Mouse (Mus musculus): ENCODE measurements around the gene Rsf1. TPM values are rescaled to one million over a fixed set of nuclear protein-coding genes. Genes with fewer than 3 reads are reported as not detected.
A peak's percentile ranks its signal among the peaks of the same experiment; 100 is the strongest.

Gene Rsf1
- polyA plus RNA-seq (2014; fragmentation: Nextera tagmentation; extraction: Ambion mirVana), result 13.3 and 16.2 TPM in 2 replicates

DNA sequence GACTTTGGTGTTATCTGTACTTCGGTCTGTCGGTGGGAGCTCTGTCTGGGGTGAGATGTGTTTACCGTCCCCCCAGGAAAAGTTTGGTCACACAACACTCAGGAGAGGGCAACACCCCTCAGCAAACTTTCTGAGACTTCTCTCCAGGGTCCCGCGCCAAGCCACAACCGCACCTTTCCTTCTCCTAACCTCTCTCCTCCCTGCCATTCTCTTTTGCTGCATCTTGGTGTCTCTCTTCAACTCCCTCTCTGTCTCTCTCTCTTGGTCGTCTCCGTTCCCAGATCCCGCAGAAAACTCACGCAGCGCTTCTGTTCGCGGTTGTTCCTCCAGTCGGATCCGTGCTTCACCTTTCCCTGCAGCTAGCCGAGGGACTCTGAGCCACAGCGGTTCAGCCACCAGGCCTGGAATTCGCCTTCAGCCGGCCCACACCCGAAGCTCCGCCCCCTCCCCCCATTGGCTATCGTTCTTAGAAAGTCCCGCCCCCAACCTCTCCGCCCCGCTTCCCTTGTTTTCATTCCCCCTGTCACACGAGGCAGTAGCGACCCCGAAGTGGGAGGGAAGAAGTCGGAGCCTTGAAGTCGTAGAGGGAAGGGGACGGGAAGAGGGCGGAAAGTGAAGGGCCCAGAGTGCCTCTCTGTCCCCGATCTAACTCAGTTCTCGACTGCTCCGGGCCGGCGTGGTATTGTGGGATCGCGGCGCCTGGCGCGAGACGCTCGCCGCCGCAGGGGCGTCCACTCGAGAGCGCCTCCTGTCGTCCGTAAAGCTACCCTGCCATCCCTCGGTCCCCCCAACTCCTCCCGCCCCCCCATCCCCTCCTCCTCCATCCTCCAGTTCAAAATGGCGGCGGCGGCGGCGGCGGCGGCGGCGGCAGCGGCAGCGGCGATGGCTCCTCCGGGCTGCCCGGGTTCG lies at the start of gene Rsf1, which contains the start of gene Aamdc:
Rsf1 (plus strand) TSS at position 823 of the 909 bp plus-strand sequence.
Aamdc (minus strand) TSS at position 431 of the 909 bp plus-strand sequence.
- WGBS (ENCODE audit: insufficient replicate concordance), result 1% methylated on average over 54 of the region's 68 CpGs
- Histone ChIP-seq H3K4me2 (peak within 1 kb of the TSS; percentile 90), H3K9me3 (replicated peaks; ENCODE audit: control insufficient read depth, low read length) (no peaks in the 10 kb centered on the region), H3K4me3 (ENCODE audit: low read depth, low read length) (peak within 1 kb of the TSS; percentile 100), H3K27me3 (ENCODE audit: control insufficient read depth, insufficient read depth, low read length) (no peaks in the 10 kb centered on the region), H3K4me1 (ENCODE audit: control insufficient read depth, insufficient read depth, low read length) (peaks cover 9% of the 10 kb centered on the region; the same call in 1 of the 2 replicates), H3K9ac (ENCODE audit: low read depth, low read length) (peak within 1 kb of the TSS; percentile 100), H3K36me3 (ENCODE audit: control insufficient read depth, insufficient read depth, low read length) (no peaks in the 10 kb centered on the region), H3K27ac (ENCODE audit: low read depth, low read length) (peak within 1 kb of the TSS; percentile 94)
- ATAC-seq (replicated peaks; ENCODE audit: insufficient number of reproducible peaks, low FRiP score, low TSS enrichment), result peak; percentile 90

DNA sequence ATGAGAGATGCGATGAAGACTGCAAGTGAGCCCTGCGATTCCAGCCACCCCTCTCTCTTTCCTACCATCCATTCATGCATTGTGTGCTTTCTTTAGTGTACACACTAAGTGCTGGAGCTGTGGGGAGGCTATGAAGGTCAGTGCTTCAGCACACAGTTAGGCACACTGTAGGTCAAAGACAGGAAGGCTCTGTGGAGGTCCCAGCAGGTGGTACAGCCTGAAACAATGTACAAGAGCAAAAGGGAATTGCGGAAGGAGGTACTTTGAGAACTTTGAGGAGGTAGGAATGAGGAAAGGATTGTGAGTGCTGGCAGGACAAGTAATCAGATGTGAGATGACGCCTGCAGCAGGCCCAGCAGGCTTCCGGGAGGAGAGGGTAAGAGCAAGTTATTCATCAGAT lies 44.2 kb upstream of the Rsf1 start:
- ATAC-seq (replicated peaks; ENCODE audit: insufficient number of reproducible peaks, low FRiP score, low TSS enrichment), result no peak
- Histone ChIP-seq H3K27ac (ENCODE audit: low read depth, low read length) (no peak overlapping the region), H3K4me3 (ENCODE audit: low read depth, low read length) (no peak overlapping the region), H3K9me3 (replicated peaks; ENCODE audit: control insufficient read depth, low read length) (no peaks in the 10 kb centered on the region), H3K36me3 (ENCODE audit: control insufficient read depth, insufficient read depth, low read length) (peaks cover 28% of the 10 kb centered on the region), H3K4me1 (ENCODE audit: control insufficient read depth, insufficient read depth, low read length) (no peaks in the 10 kb centered on the region), H3K27me3 (ENCODE audit: control insufficient read depth, insufficient read depth, low read length) (no peaks in the 10 kb centered on the region), H3K4me2 (no peak overlapping the region), H3K9ac (ENCODE audit: low read depth, low read length) (no peak overlapping the region)
- 85% methylated on average over 5 of the region's 5 CpGs for WGBS (ENCODE audit: insufficient replicate concordance)

- no peaks in the 10 kb centered on the region for H3K9me3 ChIP-seq (replicated peaks; ENCODE audit: control insufficient read depth, low read length)
Measured at GRCm38 (mm10) chr7:97536571-97536970, 43.1 kb upstream of the Rsf1 start.

DNA sequence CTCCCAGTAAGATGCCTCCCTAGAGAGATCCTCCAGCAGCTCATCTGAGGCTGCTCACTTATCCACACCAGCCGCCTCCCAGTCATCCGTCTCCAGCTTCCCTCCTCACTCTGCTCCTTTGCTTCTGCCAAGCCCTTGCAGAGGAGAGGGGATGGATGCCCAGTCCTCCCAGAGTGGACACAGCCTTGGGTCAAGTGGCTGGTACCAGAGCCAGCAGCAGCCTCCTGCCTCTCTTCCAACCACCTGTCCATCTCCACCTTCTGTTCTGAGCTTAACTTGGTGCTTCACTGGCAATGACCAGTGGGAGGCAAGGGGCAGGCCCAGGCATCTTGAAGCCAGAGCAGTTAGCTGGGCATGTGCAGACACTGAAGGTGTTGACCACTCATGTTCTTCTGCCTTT lies 33.2 kb upstream of the Rsf1 start:
- Histone ChIP-seq H3K9me3 (replicated peaks; ENCODE audit: control insufficient read depth, low read length) (no peaks in the 10 kb centered on the region), H3K9ac (ENCODE audit: low read depth, low read length) (no peak overlapping the region), H3K27ac (ENCODE audit: low read depth, low read length) (no peak overlapping the region), H3K36me3 (ENCODE audit: control insufficient read depth, insufficient read depth, low read length) (peaks cover 11% of the 10 kb centered on the region), H3K27me3 (ENCODE audit: control insufficient read depth, insufficient read depth, low read length) (no peaks in the 10 kb centered on the region), H3K4me3 (ENCODE audit: low read depth, low read length) (no peak overlapping the region), H3K4me2 (no peak overlapping the region), H3K4me1 (ENCODE audit: control insufficient read depth, insufficient read depth, low read length) (no peaks in the 10 kb centered on the region)
- no peak for ATAC-seq (replicated peaks; ENCODE audit: insufficient number of reproducible peaks, low FRiP score, low TSS enrichment)
- 65% methylated on average over 2 of the region's 2 CpGs for WGBS (ENCODE audit: insufficient replicate concordance)

More at GRCm38 (mm10) chr7:97536571-97536970, 43.1 kb upstream of the Rsf1 start:
- no peak overlapping the region for H3K9ac ChIP-seq (ENCODE audit: low read depth, low read length)
- no peaks in the 10 kb centered on the region for H3K27me3 ChIP-seq (ENCODE audit: control insufficient read depth, insufficient read depth, low read length)
- WGBS (ENCODE audit: insufficient replicate concordance), result 91% methylated on average over 5 of the region's 5 CpGs
- H3K27ac ChIP-seq (ENCODE audit: low read depth, low read length), result no peak overlapping the region
- H3K4me1 ChIP-seq (ENCODE audit: control insufficient read depth, insufficient read depth, low read length), result no peaks in the 10 kb centered on the region
- no peak for ATAC-seq (replicated peaks; ENCODE audit: insufficient number of reproducible peaks, low FRiP score, low TSS enrichment)
- peaks cover 27% of the 10 kb centered on the region for H3K36me3 ChIP-seq (ENCODE audit: control insufficient read depth, insufficient read depth, low read length)
- H3K4me2 ChIP-seq, result no peak overlapping the region
- H3K4me3 ChIP-seq (ENCODE audit: low read depth, low read length), result no peak overlapping the region

DNA sequence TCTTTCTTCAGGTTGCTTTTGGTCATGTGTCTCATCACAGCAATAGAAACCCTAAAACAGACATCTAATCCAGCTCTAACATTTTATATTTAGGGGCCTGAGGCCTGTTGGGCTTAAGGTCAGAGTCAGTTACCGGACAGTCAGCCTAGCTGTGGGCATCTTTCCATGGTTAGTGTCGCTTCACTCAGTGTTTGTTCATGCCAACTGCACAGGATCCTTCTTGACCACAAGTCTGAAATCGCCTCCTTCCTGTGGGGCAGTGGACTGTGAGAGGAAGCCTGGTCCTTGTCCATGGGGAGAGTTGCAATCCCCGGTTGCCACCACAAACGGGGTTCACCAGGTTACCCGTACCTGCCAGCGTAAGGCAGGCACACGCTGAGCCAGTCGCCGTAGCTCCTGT lies 30.4 kb upstream of the Rsf1 start:
- no peak for ATAC-seq (replicated peaks; ENCODE audit: insufficient number of reproducible peaks, low FRiP score, low TSS enrichment)
- Histone ChIP-seq H3K9me3 (replicated peaks; ENCODE audit: control insufficient read depth, low read length) (no peaks in the 10 kb centered on the region), H3K27ac (ENCODE audit: low read depth, low read length) (no peak overlapping the region), H3K9ac (ENCODE audit: low read depth, low read length) (no peak overlapping the region), H3K27me3 (ENCODE audit: control insufficient read depth, insufficient read depth, low read length) (no peaks in the 10 kb centered on the region), H3K36me3 (ENCODE audit: control insufficient read depth, insufficient read depth, low read length) (no peaks in the 10 kb centered on the region), H3K4me3 (ENCODE audit: low read depth, low read length) (no peak overlapping the region), H3K4me1 (ENCODE audit: control insufficient read depth, insufficient read depth, low read length) (no peaks in the 10 kb centered on the region), H3K4me2 (no peak overlapping the region)
- 80% methylated on average over 10 of the region's 10 CpGs for WGBS (ENCODE audit: insufficient replicate concordance)

- no peak for ATAC-seq (replicated peaks; ENCODE audit: insufficient number of reproducible peaks, low FRiP score, low TSS enrichment)
- H3K4me3 ChIP-seq (ENCODE audit: low read depth, low read length), result no peak overlapping the region
- no peaks in the 10 kb centered on the region for H3K27me3 ChIP-seq (ENCODE audit: control insufficient read depth, insufficient read depth, low read length)
- H3K9me3 ChIP-seq (replicated peaks; ENCODE audit: control insufficient read depth, low read length), result no peaks in the 10 kb centered on the region
- 80% methylated on average over 9 of the region's 9 CpGs for WGBS (ENCODE audit: insufficient replicate concordance)
- H3K27ac ChIP-seq (ENCODE audit: low read depth, low read length), result no peak overlapping the region
- no peaks in the 10 kb centered on the region for H3K4me1 ChIP-seq (ENCODE audit: control insufficient read depth, insufficient read depth, low read length)
- H3K4me2 ChIP-seq, result no peak overlapping the region
- H3K9ac ChIP-seq (ENCODE audit: low read depth, low read length), result no peak overlapping the region
- no peaks in the 10 kb centered on the region for H3K36me3 ChIP-seq (ENCODE audit: control insufficient read depth, insufficient read depth, low read length)
Measured at GRCm38 (mm10) chr7:97550673-97551072, 29.0 kb upstream of the Rsf1 start.

DNA sequence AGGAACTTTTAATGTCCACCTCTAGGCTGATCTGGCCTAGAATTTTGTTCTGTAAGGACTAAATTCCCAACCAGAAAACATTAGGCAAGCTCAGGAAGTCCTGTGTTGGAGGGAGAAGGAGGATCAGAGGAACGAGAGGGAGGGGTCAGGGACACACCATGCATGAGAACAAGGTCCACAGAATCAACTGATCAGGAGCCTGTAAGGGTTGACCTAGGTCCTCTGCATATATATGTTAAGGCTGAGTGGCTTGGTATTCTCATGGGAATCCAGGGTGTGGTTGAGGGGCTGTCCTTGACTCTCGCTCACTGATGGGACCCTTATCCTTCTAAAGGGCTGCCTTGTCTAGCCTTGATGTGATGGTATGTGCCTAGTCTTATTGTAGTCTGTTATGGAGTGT lies 16.1 kb upstream of the Rsf1 start:
- WGBS (ENCODE audit: insufficient replicate concordance), result 80% methylated on average over 2 of the region's 2 CpGs
- Histone ChIP-seq H3K4me1 (ENCODE audit: control insufficient read depth, insufficient read depth, low read length) (no peaks in the 10 kb centered on the region), H3K9me3 (replicated peaks; ENCODE audit: control insufficient read depth, low read length) (no peaks in the 10 kb centered on the region), H3K27me3 (ENCODE audit: control insufficient read depth, insufficient read depth, low read length) (no peaks in the 10 kb centered on the region), H3K4me3 (ENCODE audit: low read depth, low read length) (no peak overlapping the region), H3K4me2 (no peak overlapping the region), H3K9ac (ENCODE audit: low read depth, low read length) (no peak overlapping the region), H3K36me3 (ENCODE audit: control insufficient read depth, insufficient read depth, low read length) (0 out of 2 replicates have a peak, but pooled peaks cover 2% of the 10 kb centered on the region), H3K27ac (ENCODE audit: low read depth, low read length) (no peak overlapping the region)
- no peak for ATAC-seq (replicated peaks; ENCODE audit: insufficient number of reproducible peaks, low FRiP score, low TSS enrichment)

- Histone ChIP-seq H3K4me1 (ENCODE audit: control insufficient read depth, insufficient read depth, low read length) (no peaks in the 10 kb centered on the region), H3K27ac (ENCODE audit: low read depth, low read length) (no peak overlapping the region), H3K27me3 (ENCODE audit: control insufficient read depth, insufficient read depth, low read length) (no peaks in the 10 kb centered on the region), H3K4me3 (ENCODE audit: low read depth, low read length) (no peak overlapping the region), H3K4me2 (no peak overlapping the region), H3K9ac (ENCODE audit: low read depth, low read length) (no peak overlapping the region), H3K9me3 (replicated peaks; ENCODE audit: control insufficient read depth, low read length) (no peaks in the 10 kb centered on the region), H3K36me3 (ENCODE audit: control insufficient read depth, insufficient read depth, low read length) (0 out of 2 replicates have a peak, but pooled peaks cover 2% of the 10 kb centered on the region)
- WGBS (ENCODE audit: insufficient replicate concordance), result 62% methylated on average over 4 of the region's 4 CpGs
- no peak for ATAC-seq (replicated peaks; ENCODE audit: insufficient number of reproducible peaks, low FRiP score, low TSS enrichment)
Measured at GRCm38 (mm10) chr7:97569372-97569771, 10.3 kb upstream of the Rsf1 start.
